Mouse (Mus musculus): ENCODE measurements at regions not wholly inside any gene's neighbourhood (a gene's known extent, or its start where the extent isn't known, plus 50 kb on each side); places are given as distances from the start of the nearest gene placed in this dataset.
"Not testable (repeated sequence)": the region's sequence is repeated elsewhere in the genome, so short reads cannot be mapped to it uniquely, and the experiment has no call there.

DNA sequence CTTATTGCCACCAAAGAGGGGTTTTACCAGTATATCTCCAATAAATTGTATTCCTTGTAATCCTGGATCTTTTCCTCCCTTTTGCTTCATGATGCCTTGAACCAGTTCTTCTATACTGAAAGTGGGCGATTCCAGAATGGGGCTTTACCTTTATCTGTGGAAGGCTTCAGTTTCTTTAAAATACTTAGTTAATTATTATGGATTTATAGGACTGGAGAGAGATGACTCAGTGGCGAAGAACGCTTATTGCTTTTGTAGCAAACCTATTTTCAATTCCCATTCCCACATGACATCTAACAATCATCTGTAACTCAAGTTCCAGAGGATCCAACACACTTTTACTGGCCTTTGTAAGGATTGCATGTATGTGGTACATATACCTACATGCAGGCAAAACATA, 127.4 kb upstream of the Vrk2 start:
- DNase-seq (ENCODE audit: low read depth, low spot score): no peak
- WGBS: 42% methylated on average over 3 of the region's 3 CpGs

DNA sequence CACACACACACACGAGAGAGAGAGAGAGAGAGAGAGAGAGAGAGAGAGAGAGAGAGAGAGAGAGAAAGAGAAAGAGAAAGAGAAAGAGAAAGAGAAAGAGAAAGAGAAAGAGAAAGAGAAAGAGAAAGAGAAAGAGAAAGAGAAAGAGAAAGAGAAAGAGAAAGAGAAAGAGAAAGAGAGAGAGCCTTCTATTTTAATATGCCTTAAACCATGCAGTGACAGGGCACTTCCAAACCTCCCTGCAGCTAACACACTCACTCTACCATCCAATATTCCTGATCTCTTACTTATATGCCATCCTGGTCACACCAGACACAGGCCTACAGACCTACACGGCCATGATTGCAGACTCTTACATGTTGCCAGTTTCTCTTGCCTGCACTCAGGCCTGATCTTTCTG, 117.4 kb upstream of the Vrk2 start:
- DNase-seq (ENCODE audit: low read depth, low spot score): not testable (repeated sequence)
- WGBS: 90% methylated on average over 1 of the region's 2 CpGs

DNA sequence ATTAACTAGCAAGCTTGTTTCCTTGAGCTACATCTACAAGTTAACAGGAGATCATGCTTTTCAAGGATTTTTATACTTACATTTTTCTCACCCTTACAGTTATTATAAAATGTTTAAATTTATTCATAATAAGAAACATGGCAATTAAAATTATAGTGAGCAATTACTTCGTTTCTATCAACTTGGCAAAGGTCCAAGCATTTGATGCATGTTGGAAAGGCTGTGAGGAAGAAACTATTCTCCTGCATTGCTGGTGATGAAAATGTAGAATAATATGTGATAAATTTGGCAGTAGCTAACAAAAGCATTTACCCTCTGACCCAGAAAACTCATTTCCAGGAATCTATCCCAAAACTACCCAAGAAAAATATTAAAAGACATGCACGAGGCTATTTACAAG, 114.8 kb upstream of the Vrk2 start:
- no peak for DNase-seq (ENCODE audit: low read depth, low spot score)

DNA sequence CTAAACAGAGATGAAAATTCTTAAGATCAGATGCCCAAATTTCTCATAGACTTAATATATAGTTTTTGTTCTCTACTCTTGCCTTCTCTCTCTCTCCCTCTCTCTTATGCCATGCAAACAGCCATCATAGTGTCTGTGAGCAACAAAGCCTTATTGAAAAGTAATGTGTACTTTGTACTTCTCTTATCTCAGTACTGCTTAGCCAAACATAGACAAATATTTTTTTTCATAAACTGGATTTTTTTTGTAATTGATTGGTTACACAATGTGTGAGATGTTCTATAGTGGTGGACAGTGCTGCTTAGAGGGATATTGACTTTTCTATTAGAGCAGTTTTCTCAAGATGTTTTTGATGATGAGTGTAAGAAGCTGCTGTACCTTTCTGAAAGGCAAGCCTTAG, 90.1 kb upstream of the Vrk2 start:
- DNase-seq (ENCODE audit: low read depth, low spot score): no peak

More for the DNA sequence above, 114.8 kb upstream of the Vrk2 start:
- 34% methylated on average over 2 of the region's 2 CpGs for WGBS

DNA sequence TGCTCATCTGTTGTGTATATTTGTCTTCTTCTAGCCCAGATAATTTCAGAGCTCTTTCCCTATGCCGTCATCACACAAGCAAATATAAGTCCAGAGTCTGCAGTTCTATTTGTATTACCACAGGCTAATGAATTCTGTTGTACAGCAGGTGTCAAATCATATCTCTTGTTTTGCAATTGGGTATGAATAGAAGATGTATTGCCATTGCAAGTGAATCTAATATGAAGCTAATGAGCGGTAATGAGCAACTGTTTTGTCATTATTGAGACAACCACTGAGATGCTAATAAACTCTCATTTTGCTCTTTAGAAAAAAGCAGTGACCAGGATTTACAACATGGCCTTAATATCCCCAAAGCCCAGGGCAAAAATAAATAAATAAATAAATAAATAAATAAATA, 73.5 kb upstream of the Vrk2 start:
- WGBS: 85% methylated on average over 2 of the region's 2 CpGs
- DNase-seq (ENCODE audit: low read depth, low spot score): no peak

DNA sequence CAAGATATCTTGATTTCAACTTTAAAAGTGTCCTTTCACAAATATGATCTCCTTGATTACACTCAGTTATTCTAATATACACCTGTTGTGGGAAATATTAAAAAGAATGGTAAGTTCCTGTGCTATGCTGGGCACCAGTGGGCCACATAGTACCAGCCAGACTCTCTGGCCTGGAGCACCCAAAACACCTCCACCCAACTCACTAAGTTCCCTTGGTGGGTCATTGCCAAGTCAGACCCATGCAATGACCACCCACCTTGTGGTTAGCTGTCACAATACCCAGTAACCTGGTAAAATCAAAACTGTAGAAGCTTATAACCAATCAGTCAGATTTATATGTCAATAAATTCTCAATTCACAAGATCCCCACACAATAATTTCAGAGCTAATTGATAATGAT, 67.1 kb upstream of the Vrk2 start:
- DNase-seq (ENCODE audit: low read depth, low spot score): no peak

DNA sequence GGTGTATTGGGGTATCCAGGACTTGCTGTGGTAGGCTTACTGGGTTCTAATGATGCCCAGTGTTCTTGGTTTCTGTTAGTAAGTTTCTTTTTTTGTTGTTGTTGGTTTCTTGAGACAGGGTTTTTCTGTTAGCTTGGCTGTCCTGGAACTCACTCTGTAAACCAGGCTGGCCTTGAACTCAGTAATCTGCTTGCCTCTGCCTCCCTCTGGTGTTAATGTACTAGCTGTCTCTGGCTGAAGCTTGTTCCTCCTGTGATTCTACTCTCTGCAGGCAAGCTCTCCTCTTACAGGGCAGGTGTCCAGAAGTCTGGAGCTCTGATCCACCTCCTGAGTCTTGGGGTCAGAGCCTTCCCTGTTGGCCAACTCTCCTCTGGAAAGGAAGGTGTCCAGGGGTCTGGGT, 55.4 kb upstream of the Vrk2 start:
- not testable (repeated sequence) for DNase-seq (ENCODE audit: low read depth, low spot score)

All from large intestine, adult 2 months (tissue).